Mouse (Mus musculus) testis, postnatal 10 days (tissue): ENCODE measurements around the gene Gpr15.

Experiments
- DNase-seq: peaks from one replicate; pipeline ENCODE4 v3.0.0; 2021; ENCODE audit warnings: low spot score

The Gpr15 gene

GRCm38 (mm10) chr16:58702329-58702932, 16.4 kb downstream of the Gpr15 start:
- DNase-seq: no peak

GRCm38 (mm10) chr16:58701779-58702178, 17.1 kb downstream of the Gpr15 start:
- DNase-seq: no peak

DNA sequence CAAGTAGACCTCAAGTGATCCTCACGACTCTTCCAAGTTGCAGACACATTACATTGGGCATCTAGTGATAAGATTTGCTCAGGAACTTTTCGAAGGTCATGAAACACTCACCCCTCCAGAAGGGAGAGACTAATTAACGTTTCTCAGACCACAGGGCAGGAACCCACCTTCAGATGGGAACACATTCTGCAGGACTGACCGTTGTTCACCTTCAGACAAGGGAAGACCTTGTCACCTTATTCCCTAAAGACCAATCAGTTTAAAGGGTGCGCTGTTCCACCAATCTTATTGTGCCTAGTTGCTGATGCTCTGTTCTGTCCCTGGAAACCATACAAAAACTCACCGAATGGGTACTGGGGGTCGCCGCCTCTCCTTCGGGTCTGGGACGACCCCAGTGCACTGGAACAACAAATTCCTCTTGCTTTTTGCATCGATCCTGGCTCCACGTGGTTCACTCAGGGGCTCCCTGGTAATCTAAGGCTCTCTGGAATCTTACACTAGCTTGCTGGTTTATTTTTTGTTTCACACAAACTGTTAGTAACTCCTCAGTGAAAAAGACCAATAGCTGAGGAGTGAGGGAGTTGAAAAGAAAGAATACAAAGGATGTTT, 17.9 kb downstream of the Gpr15 start:
- no peak for DNase-seq

DNA sequence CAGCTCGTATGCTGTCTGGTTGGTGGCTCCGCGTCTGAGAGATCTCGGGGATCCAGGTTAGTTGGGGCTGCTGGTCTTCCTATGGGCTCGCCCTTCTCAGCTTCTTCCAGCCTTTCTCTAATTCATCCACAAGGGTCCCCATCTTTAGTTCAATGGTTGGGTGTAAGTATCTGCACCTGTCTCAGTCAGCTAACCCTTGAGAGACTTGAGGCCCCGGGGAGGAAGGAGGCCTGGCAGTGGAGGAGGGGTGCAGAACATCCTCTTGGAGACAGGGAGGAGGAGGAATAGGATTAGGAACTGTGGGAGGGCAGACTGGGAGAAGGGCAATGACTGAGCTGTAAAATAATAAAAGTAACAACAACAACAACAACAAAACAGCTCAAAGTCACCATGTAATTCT, 18.7 kb downstream of the Gpr15 start:
- DNase-seq: no peak

DNA sequence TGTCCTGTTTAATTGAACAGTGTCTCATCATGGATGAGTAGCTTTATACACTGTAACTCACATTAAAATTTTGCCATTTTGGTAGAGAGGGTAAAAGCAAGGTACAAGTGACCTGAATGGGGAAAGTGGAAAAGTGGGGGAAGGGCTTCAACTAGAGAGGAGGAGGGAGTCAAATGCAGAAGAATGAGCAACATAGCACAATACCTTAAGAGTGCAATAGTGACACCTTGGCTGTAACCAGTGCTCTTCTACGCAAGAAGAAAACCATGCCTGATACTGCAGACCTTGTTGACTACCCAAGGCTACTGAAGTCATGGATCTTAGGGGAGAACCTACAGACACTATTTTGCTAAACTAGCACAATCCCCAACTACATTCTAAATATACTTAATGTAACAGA, 21.6 kb downstream of the Gpr15 start:
- DNase-seq: no peak

DNA sequence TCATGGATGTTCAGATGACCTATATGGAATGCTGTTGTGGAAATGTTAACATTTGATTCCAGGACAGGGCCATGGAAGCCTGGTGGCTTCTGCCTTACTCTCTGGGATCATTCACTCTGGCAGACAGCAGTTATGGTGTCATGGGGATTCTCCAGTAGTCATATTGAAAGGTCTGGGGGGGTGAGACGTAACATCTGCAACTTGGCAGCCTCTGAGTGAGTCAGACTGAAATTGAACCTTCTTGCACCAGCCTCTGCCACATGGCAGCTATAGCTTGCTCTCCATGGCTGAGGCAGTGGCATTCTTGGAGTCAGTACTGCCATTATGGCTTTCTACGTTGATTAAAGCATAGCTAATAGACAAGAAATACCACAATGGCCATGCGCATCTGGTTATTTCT, 22.1 kb downstream of the Gpr15 start:
- DNase-seq: no peak

GRCm38 (mm10) chr16:58694091-58694490, 24.8 kb downstream of the Gpr15 start:
- DNase-seq: no peak

DNA sequence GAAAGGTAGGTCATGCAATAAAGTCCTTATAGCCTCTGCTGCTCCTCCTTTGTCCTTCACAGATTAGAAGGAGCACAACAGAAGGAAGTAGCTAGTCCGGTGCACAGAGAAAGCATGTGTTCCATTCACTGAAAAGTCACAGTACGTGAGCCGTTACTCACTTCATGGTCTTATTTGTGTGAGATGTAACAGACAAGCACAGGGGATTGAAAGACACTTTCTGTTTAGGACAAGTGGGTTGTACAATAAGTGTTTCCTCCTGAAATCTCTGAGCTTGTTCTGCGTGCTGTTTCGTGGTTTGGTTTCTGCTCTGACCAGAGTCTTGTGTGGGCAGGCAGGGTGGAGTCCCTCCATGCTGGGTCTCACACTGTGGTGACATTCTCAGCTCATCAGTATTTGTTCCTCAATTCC, 28.5 kb downstream of the Gpr15 start:
- DNase-seq: no peak

DNA sequence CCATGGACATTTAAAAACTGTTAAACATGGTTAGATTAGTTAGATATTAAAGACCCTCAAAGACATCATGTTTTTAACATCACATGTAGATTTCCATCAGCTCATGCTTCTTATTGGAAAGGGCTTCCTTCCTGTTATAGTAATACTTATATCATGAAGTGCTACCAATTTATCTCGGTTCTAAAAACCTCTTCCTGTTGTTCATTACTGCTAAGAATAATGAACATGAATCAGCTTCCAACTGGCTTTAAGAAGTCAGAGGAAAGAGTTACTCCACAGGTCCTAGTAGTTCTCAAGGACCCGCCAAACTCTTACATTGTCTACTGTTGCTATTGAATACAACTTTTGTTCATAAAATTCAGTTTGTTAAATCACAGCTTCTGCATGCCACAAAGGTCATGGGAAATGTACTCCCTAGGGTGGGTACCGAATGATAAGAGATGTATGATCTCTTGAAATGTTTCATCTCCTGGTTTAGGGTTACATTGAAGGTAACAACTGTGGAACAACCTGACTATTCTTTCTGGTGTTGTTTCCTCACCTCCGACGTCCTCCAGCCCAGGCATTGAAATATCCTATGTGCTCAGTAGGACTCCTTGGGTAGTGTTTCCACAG, 29.2 kb downstream of the Gpr15 start:
- DNase-seq: no peak

- DNase-seq: no peak
These were observed 30.3 kb downstream of the Gpr15 start for GRCm38 (mm10) chr16:58688534-58688933.

DNA sequence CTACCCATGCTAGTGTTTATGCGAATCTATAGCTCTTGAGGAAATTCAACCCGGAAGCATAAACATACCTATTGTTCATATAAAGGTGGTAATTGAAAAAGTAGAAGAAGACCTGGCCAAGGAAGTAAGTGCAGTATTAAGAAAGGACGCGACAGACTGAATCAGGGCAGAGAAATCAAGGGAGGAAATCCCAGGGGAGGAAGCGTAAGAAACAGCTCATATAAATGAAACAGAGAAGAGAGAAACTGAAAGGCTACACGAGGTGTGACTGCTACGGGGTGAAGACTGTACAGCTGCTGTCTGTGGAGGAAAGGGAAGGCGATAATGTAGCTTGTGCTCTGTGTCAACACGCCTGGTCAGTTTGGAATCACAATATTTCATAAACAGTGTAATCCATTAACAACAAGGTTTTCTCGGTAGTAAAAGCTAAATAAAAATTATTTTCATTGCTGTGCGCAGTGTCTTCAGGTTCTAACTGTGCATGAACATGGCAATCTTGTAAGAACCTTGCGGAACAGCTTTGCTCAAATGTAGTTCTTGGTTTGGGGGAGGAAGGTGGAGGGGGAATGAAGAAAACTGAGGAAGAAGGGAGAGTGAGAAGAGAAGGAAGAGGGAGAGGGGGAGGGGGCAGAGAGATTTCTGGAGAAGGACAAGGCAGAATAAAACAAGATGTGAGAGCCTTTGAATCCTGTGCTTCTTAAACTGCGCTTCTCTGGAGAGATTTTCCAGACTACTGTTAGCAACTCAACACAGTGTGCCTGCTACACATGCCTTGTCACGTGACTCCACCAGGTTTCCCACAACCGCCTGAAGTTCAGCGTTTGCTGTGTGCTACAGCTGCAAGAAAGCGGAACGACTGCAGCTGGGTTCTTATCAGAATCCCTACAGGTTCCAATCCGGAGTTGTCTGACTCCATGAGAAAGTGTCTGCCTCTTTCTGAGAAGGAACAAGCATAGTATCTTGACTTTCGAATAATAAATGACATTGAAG, 33.0 kb downstream of the Gpr15 start:
- DNase-seq: no peak

DNA sequence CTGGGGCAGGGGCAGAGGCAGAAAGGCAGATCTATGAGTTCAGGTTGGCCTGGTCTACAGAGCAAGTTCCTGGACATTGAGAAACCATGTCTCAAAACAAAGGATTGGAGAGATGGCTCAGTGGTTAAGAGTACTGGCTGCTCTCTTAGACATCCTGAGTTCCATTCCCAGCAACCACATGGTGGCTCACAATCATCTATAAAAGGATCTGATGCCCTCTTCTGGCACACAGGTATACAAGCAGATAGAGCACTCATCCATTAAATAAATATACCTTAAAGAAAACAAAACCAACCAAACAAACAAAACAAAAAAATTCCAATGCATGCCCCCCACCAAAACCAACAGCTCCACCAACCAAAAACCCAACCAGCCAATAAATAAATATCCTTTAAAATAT, 34.3 kb downstream of the Gpr15 start:
- no peak for DNase-seq

- DNase-seq: no peak
These were observed 35.0 kb downstream of the Gpr15 start for GRCm38 (mm10) chr16:58683911-58684310.

- no peak for DNase-seq
These were observed 36.0 kb downstream of the Gpr15 start for GRCm38 (mm10) chr16:58682870-58683269.

DNA sequence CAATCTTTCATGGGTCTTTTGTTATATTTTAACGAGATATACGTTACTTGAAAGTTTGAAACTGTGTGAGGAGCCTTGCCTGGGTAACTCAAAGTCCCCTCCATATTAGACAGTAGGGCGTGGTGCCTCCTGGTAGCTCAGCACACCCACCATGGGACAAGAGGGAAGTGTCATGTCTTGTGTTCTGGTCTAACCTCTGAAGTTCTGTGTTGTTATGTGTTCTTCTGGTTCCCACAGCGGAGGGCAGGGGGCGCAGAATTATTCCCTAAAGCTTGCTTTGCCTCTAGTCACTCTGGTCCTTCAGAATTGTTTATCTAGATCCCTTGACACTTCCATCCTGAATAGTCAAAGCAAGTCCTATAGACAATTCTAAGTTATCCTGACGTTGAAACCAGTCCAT, 36.8 kb downstream of the Gpr15 start:
- no peak for DNase-seq

- DNase-seq: no peak
These were observed 40.2 kb downstream of the Gpr15 start for GRCm38 (mm10) chr16:58678660-58679059.

DNA sequence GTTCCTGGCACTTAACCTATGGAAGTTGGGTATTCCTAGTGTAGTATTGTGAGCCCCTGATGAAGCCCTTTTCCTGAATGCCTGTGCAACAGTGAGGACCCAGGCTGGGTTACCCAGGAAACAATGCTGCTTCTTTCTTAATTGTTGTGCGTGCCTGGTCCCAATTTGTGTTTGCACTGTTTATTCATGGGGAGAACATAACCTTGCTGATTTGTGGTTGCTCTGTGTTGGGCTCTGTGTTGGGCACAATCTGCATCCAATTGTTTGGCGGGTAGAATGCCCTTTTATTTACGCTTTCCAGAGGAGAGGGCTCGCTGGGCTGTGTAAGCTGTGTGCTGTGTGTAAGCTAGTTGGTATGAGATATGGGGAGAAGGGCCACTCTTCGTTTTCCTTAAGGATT, 41.4 kb downstream of the Gpr15 start:
- no peak for DNase-seq

DNA sequence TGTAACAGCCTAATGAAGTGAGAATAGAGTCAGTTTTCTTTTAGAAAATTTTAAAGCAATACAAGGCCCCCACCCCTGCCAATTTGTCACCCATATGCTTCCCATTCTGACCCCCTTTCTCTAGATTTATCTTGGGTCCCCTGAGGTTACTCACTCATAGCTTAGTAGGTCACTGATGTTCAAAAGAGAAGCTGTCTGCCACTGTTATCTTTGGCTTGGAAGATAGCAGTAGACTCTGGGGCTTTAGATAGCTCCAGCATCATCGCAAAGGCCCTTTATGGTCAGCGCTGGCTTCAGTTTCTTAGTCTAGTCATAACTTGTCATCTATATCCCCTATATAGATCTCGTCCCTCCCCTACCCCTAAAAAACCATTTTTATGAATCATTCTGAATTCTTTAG, 42.2 kb downstream of the Gpr15 start:
- DNase-seq: no peak

- no peak for DNase-seq
These were observed 42.7 kb downstream of the Gpr15 start for GRCm38 (mm10) chr16:58676156-58676555.

- DNase-seq: no peak
These were observed 43.6 kb downstream of the Gpr15 start for GRCm38 (mm10) chr16:58675256-58675655.

DNA sequence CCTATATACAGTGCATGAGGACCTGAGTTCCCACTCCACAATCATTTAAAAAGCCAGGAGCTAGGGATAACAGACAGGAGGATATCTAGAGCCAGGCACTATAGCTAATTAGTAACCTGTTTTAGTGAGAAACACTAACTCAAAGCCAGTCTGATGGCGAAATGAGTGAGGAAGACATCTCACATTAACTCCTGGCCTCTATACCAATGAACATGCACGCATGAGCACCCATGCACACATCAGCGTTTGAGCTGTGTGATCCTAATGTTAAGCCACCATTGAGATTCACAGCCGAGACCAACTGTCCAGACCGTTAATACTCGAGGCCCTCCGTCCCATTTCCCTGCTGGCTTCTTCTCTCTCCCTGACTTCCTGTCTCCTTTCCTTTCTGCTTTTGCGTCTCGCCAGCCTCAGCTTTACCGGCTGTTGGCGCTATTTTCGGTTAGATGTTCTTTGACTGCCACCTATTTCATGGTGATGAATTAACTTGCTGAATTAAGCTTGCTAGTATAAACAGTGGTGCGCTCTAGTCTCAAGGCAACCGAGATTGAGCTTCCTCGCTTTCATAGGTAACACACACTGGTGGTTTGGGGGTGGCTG, 45.0 kb downstream of the Gpr15 start:
- DNase-seq: no peak

DNA sequence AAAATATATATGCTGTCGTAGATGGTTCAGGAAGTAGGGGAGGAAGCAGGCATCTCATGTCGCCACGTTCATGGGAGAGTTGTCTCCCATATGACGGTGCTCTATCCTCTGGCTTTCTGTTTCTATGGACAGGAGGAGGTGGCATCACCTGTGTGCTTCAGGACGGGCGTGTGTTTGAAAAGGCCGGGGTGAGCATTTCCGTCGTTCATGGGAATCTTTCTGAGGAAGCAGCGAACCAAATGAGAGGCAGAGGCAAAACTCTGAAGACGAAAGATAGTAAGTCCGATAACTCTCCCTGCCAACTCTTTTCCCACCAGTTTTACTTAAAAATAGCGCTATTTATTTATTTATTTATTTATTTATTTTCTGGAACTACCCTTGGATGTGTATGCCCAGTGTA, 46.5 kb downstream of the Gpr15 start:
- no peak for DNase-seq
